Comparison of ENCODE assay signal across 11 mouse cellular contexts in genomic region chr5:105146447-105146846, GRCm38 (mm10). TPM values are rescaled to one million over a fixed set of nuclear protein-coding genes. Genes with fewer than 3 reads are reported as not detected.
DNase-seq lines count a peak whose midpoint lies in the region; ATAC-seq lines count a peak whose summit lies in the region.
"Had no signal": no experiment of that assay in that cellular context is flagged by ENCODE, and none has a peak within 500 bp of the region (broad histone marks: within the 10 kb centered on the region; RNA-seq: fewer than 3 reads in every experiment).

No protein-coding gene starts in this region.

- peak; percentile 10 for DNase-seq in adrenal gland, adult 2 months
- DNase-seq in adrenal gland, adult 8-10 months: no peak
- DNase-seq in lung, adult 18-20 months: peak; percentile 22 to 31
- no peak for DNase-seq in lung, postnatal 14 days
- DNase-seq in lung, postnatal 25 days (ENCODE audit: low spot score): peak; percentile 52
- DNase-seq in layer of hippocampus, postnatal 10 days (ENCODE audit: low spot score in 2 of 2): no peak
- DNase-seq in layer of hippocampus, adult 11-12 months (ENCODE audit: low spot score): no peak
- DNase-seq: midbrain, embryonic 14.5 days had no signal

- peak overlapping the region; percentile 53 for H3K27ac ChIP-seq in heart, embryonic 15.5 days
- H3K27ac ChIP-seq: kidney, postnatal 0 days; liver, embryonic 15.5 days had no signal

- no peaks in the 10 kb centered on the region for H3K4me1 ChIP-seq in heart, embryonic 15.5 days (replicated peaks)
- H3K4me1 ChIP-seq: liver, embryonic 15.5 days had no signal

- H3K36me3 ChIP-seq in heart, embryonic 15.5 days: no peaks in the 10 kb centered on the region
- H3K36me3 ChIP-seq: liver, embryonic 15.5 days had no signal

- H3K4me2 ChIP-seq in heart, embryonic 15.5 days: no peak overlapping the region
- H3K4me2 ChIP-seq: liver, embryonic 15.5 days had no signal

- H3K9me3 ChIP-seq in heart, embryonic 15.5 days (replicated peaks): no peaks in the 10 kb centered on the region
- H3K9me3 ChIP-seq: liver, embryonic 15.5 days had no signal

- H3K9ac ChIP-seq in heart, embryonic 15.5 days: no peak overlapping the region
- H3K9ac ChIP-seq: liver, embryonic 15.5 days had no signal

- ATAC-seq in heart, embryonic 15.5 days (replicated peaks; ENCODE audit: insufficient number of reproducible peaks, insufficient read depth, low FRiP score, low read depth): peak; percentile 50; the same call in 1 of the 2 replicates

- H3K27me3 ChIP-seq in heart, embryonic 15.5 days: no peaks in the 10 kb centered on the region
- H3K27me3 ChIP-seq: liver, embryonic 15.5 days had no signal

- H3K4me3 ChIP-seq in heart, embryonic 15.5 days: no peak overlapping the region
- H3K4me3 ChIP-seq: liver, embryonic 15.5 days had no signal

RNA-seq across cellular contexts. Expression of gene Gbp4, which starts 7.1 kb away (rescaled TPM):
- total RNA-seq in adrenal gland, adult 2 months (2021): 1 to 10 TPM; 3.9 to 4.8 TPM
- 2.9 and 3.7 TPM in 2 replicates for polyA plus RNA-seq in adrenal gland, adult 2 months (2012; rRNA removed)
- 1 to 10 TPM; 4.1 to 7.1 (median 5.6) TPM for total RNA-seq in adrenal gland, adult 8-10 months (2022)
- 3.3 and 6.5 TPM in 2 replicates for polyA plus RNA-seq in heart, embryonic 15.5 days (2015; fragmentation: Nextera tagmentation; extraction: Ambion mirVana)
- total RNA-seq in layer of hippocampus, postnatal 10 days (2021): under 1 TPM; 0.29 to 0.80 TPM

RNA-seq across cellular contexts. Expression of gene Gbp8, which starts 7.1 kb away (rescaled TPM):
- under 1 TPM; 0.40 to 0.52 TPM for total RNA-seq in adrenal gland, adult 2 months (2021)
- 0.20 and 0.24 TPM in 2 replicates for polyA plus RNA-seq in adrenal gland, adult 2 months (2012; rRNA removed)
- 1 to 10 TPM in 2 of 4 experiments, under 1 TPM in 2; 0.70 to 1.9 (median 1.3) TPM for total RNA-seq in adrenal gland, adult 8-10 months (2022)
- polyA plus RNA-seq in heart, embryonic 15.5 days (2015; fragmentation: Nextera tagmentation; extraction: Ambion mirVana): 1.2 and 5.3 TPM in 2 replicates
- under 1 TPM; 0.33 to 0.37 TPM for total RNA-seq in layer of hippocampus, postnatal 10 days (2021)

RNA-seq across cellular contexts. Expression of gene Gbp9, which starts 7.1 kb away (rescaled TPM):
- total RNA-seq in adrenal gland, adult 2 months (2021): 1 to 10 TPM; 8.5 to 8.7 TPM
- polyA plus RNA-seq in adrenal gland, adult 2 months (2012; rRNA removed): 1.5 and 1.9 TPM in 2 replicates
- total RNA-seq in adrenal gland, adult 8-10 months (2022): 10 to 100 TPM in 2 of 4 experiments, 1 to 10 TPM in 2; 6.2 to 13.3 (median 8.8) TPM
- polyA plus RNA-seq in heart, embryonic 15.5 days (2015; fragmentation: Nextera tagmentation; extraction: Ambion mirVana): 3.7 and 5.7 TPM in 2 replicates
- 1 to 10 TPM; 2.0 to 2.2 TPM for total RNA-seq in layer of hippocampus, postnatal 10 days (2021)

Comparison
In these comparisons a context has a peak if more than half of its experiments do, and no peak if none do; other contexts are left out.
1. DNase-seq: peak in adrenal gland, adult 2 months (single experiment), lung, adult 18-20 months (2 of 2) and lung, postnatal 25 days (single experiment); none in adrenal gland, adult 8-10 months (single experiment), lung, postnatal 14 days (single experiment), layer of hippocampus, postnatal 10 days (0 of 2) and layer of hippocampus, adult 11-12 months (single experiment).